Mouse (Mus musculus) thymus, postnatal 10 days (tissue): ENCODE data around the gene Ppm1h.

Experiments
- DNase-seq, 2 experiments: peaks; one replicate each; pipeline ENCODE4 v3.0.0; 2021; ENCODE audit warnings: low spot score in 2 of 2

The Ppm1h gene

GRCm38 (mm10) chr10:122973241-122973640, 294.7 kb downstream of the Ppm1h start:
- no peak for DNase-seq

- no peak for DNase-seq
Observed at GRCm38 (mm10) chr10:122976038-122976437, 297.5 kb downstream of the Ppm1h start.

- no peak for DNase-seq
Observed at GRCm38 (mm10) chr10:122979356-122979755, 300.8 kb downstream of the Ppm1h start.

GRCm38 (mm10) chr10:122980123-122980522, 301.6 kb downstream of the Ppm1h start:
- no peak for DNase-seq

- DNase-seq = no peak
Observed at GRCm38 (mm10) chr10:122982909-122983578, 304.5 kb downstream of the Ppm1h start.

GRCm38 (mm10) chr10:122983579-122984530, 305.3 kb downstream of the Ppm1h start:
- DNase-seq = no peak

- no peak for DNase-seq
Observed at GRCm38 (mm10) chr10:122984531-122985251, 306.1 kb downstream of the Ppm1h start.

GRCm38 (mm10) chr10:122985252-122985514, 306.6 kb downstream of the Ppm1h start:
- peak in 1 of 2 experiments; percentile 56 for DNase-seq

GRCm38 (mm10) chr10:122985515-122986319, 307.2 kb downstream of the Ppm1h start:
- DNase-seq = peak; percentile 70 to 75

- DNase-seq = peak; percentile 60 to 62
Observed at GRCm38 (mm10) chr10:122986320-122987225, 308.0 kb downstream of the Ppm1h start.

GRCm38 (mm10) chr10:122987671-122988128, 309.1 kb downstream of the Ppm1h start:
- peak; percentile 44 to 69 for DNase-seq

- DNase-seq = no peak
Observed at GRCm38 (mm10) chr10:122988372-122988771, 309.8 kb downstream of the Ppm1h start.

GRCm38 (mm10) chr10:122989916-122990315, 311.4 kb downstream of the Ppm1h start:
- DNase-seq = no peak

- no peak for DNase-seq
Observed at GRCm38 (mm10) chr10:122990606-122991005, 312.0 kb downstream of the Ppm1h start.

- DNase-seq = no peak
Observed at GRCm38 (mm10) chr10:122991053-122991452, 312.5 kb downstream of the Ppm1h start.

GRCm38 (mm10) chr10:122991648-122992047, 313.1 kb downstream of the Ppm1h start:
- no peak for DNase-seq

GRCm38 (mm10) chr10:122994402-122995107, 316.0 kb downstream of the Ppm1h start:
- DNase-seq = no peak
